Mouse (Mus musculus) G1E (cell line): ENCODE measurements around the gene Srgap3.

Experiments
- CTCF ChIP-seq: IDR thresholded peaks from 2 replicates; pipeline ENCODE4 v1.5.1; 2012; ENCODE audit warnings: low read depth, low read length, inconsistent platforms, mixed read lengths
- GATA1 ChIP-seq: IDR thresholded peaks from 2 replicates; pipeline ENCODE4 v1.6.1; 2012; ENCODE audit warnings: borderline replicate concordance, low read length, inconsistent platforms, mixed read lengths
- GATA2 ChIP-seq: IDR thresholded peaks from 2 replicates; pipeline ENCODE4 v1.6.1; 2012; ENCODE audit warnings: low read depth, low read length, inconsistent platforms, borderline replicate concordance

DNA sequence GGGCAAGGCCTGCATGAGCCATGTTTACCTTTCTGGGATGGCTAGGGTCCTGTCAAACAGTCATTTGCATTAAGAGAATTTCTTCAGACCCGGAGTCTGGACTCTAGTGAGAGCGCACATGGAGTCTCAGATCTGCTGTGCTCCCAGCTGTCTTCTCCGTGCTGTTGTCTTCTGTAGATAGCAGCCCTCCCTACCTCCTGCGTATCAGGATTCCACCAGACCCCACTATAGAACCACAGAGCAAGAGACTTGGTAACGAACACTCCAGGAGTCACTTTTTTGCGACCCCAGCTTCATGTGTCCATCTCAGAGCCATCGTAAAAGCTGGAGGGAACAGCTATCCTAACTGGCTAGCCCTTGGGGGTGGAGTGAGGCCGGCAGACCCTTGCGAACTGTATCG, 25.1 kb upstream of the Srgap3 start:
- TF ChIP-seq CTCF, result no peak
- TF ChIP-seq GATA1, result no peak
- TF ChIP-seq GATA2, result no peak
